Mouse (Mus musculus) lung, embryonic 15.5 days (tissue): ENCODE data around the gene Tmem43. TPM values are rescaled to one million over a fixed set of nuclear protein-coding genes. Genes with fewer than 3 reads are reported as not detected.

Experiments
- polyA plus RNA-seq: library from polyadenylated mRNA; unstranded; fragments of >200 nt; fragmentation: Nextera tagmentation; extraction: Ambion mirVana; gene quantifications from 2 replicates; pipeline ENCODE4 v1.2.1, GENCODE M21; 2015

Tmem43 gene
- polyA plus RNA-seq, 1 experiment from 2014 or later: 50.9 TPM

Other genes with a start within 250 kb of the Tmem43 start
- 1.2 and 1.8 TPM in 2 replicates for gene Wnt7a, start 62.3 kb upstream of the Tmem43 start, polyA plus RNA-seq
- 24.7 and 25.2 TPM in 2 replicates for gene Chchd4, start 157 bp upstream of the Tmem43 start, polyA plus RNA-seq
- gene Xpc, start 42.2 kb downstream of the Tmem43 start, polyA plus RNA-seq: 16.4 and 17.2 TPM in 2 replicates
- gene Lsm3, start 42.2 kb downstream of the Tmem43 start, polyA plus RNA-seq: 272 and 305 TPM in 2 replicates
- gene Slc6a6, start 210.3 kb downstream of the Tmem43 start, polyA plus RNA-seq: 47.1 and 48.4 TPM in 2 replicates